Mouse (Mus musculus) MEL (cell line): ENCODE measurements around the gene Defb22. TPM values are rescaled to one million over a fixed set of nuclear protein-coding genes. Genes with fewer than 3 reads are reported as not detected.

ENCODE experiments used
- DNase-seq: peaks from one replicate; pipeline ENCODE4 v3.0.0; 2011; ENCODE audit warnings: low read depth, low spot score
- H3K27ac ChIP-seq: 2 replicates; pipeline ENCODE4 v1.5.1; 2012; ENCODE audit warnings: low read depth, mild to moderate bottlenecking, control low read depth, low read length, moderate library complexity; ENCODE audit not compliant: control insufficient read depth
- H3K27me3 ChIP-seq, 2 experiments: fragments of 150-350 bp in 1 of 2; sonication (generic) in 1 of 2; 2 replicates each; pipeline ENCODE4 v1.6.1; 2012; ENCODE audit warnings: low read length in 2 of 2, mild to moderate bottlenecking in 2 of 2, improper control_type of control experiment in 1 of 2, moderate library complexity in 1 of 2; ENCODE audit not compliant: insufficient read depth in 2 of 2, control insufficient read depth in 1 of 2
- H3K36me3 ChIP-seq, 2 experiments: 2 replicates each; pipeline ENCODE4 v1.6.1; 2012 to 2014; ENCODE audit warnings: low read length in 2 of 2, improper control_type of control experiment in 1 of 2, inconsistent platforms in 1 of 2, mild to moderate bottlenecking in 1 of 2; ENCODE audit not compliant: insufficient read depth in 2 of 2, control insufficient read depth in 1 of 2
- H3K4me1 ChIP-seq, 2 experiments: fragments of 150-350 bp in 1 of 2; sonication (generic) in 1 of 2; 2 replicates each; pipeline ENCODE4 v1.6.1; 2012; ENCODE audit warnings: low read length in 2 of 2, improper control_type of control experiment in 1 of 2, mild to moderate bottlenecking in 1 of 2; ENCODE audit not compliant: insufficient read depth in 2 of 2, control insufficient read depth in 1 of 2
- H3K4me3 ChIP-seq, 2 experiments: fragments of 150-350 bp in 1 of 2; sonication (generic) in 1 of 2; 2 replicates each; pipeline ENCODE4 v1.5.1; 2012; ENCODE audit warnings: low read depth in 2 of 2, low read length in 2 of 2, mild to moderate bottlenecking in 2 of 2, moderate library complexity in 2 of 2, control low read depth in 1 of 2, improper control_type of control experiment in 1 of 2; ENCODE audit not compliant: control insufficient read depth in 1 of 2, insufficient read depth in 1 of 2
- H3K79me2 ChIP-seq: 2 replicates; pipeline ENCODE4 v1.6.1; 2012; ENCODE audit warnings: mild to moderate bottlenecking, low read length, moderate library complexity; ENCODE audit not compliant: control insufficient read depth, poor library complexity, insufficient read depth
- H3K9ac ChIP-seq: 2 replicates; pipeline ENCODE4 v1.6.1; 2012; ENCODE audit warnings: low read depth, mild to moderate bottlenecking, control low read depth, low read length, moderate library complexity; ENCODE audit not compliant: control insufficient read depth, poor library complexity, severe bottlenecking
- H3K9me3 ChIP-seq: fragments of 150-350 bp; sonication (generic); replicated peaks from 2 replicates; pipeline ENCODE4 v1.6.1; 2012; ENCODE audit warnings: mild to moderate bottlenecking, low read length, improper control_type of control experiment, moderate library complexity; ENCODE audit not compliant: insufficient read depth
- BHLHE40 ChIP-seq: IDR thresholded peaks from 2 replicates; pipeline ENCODE4 v1.6.1; 2012; ENCODE audit warnings: low read depth, mild to moderate bottlenecking, inconsistent platforms, low read length, improper control_type of control experiment, borderline replicate concordance
- CHD2 ChIP-seq: IDR thresholded peaks from 2 replicates; pipeline ENCODE4 v1.6.1; 2011; ENCODE audit warnings: low read length, improper control_type of control experiment
- CTCF ChIP-seq, 3 experiments: IDR thresholded peaks in 2 of 3; conservative IDR thresholded peaks in 1 of 3; 2 replicates each; pipeline ENCODE4 v1.5.1; 2011 to 2012; ENCODE audit warnings: low read length in 3 of 3, low read depth in 2 of 3, mild to moderate bottlenecking in 2 of 3, improper control_type of control experiment in 1 of 3, inconsistent platforms in 1 of 3, mixed read lengths in 1 of 3, moderate library complexity in 1 of 3; ENCODE audit not compliant: control insufficient read depth in 1 of 3, insufficient read depth in 1 of 3, poor library complexity in 1 of 3, severe bottlenecking in 1 of 3
- E2F4 ChIP-seq: IDR thresholded peaks from 2 replicates; pipeline ENCODE4 v1.6.1; 2011; ENCODE audit warnings: low read depth, low read length, improper control_type of control experiment, borderline replicate concordance
- ELF1 ChIP-seq: IDR thresholded peaks from 2 replicates; pipeline ENCODE4 v1.6.1; 2014; ENCODE audit warnings: low read depth, mild to moderate bottlenecking, inconsistent platforms, low read length, improper control_type of control experiment, moderate library complexity
- GABPA ChIP-seq: IDR thresholded peaks from 2 replicates; pipeline ENCODE4 v1.6.1; 2012; ENCODE audit warnings: low read depth, mild to moderate bottlenecking, inconsistent platforms, low read length, improper control_type of control experiment, moderate library complexity
- GATA1 ChIP-seq: IDR thresholded peaks from 2 replicates; pipeline ENCODE4 v1.6.1; 2011; ENCODE audit warnings: low read depth, low read length, improper control_type of control experiment
- HCFC1 ChIP-seq: IDR thresholded peaks from 2 replicates; pipeline ENCODE4 v1.6.1; 2012; ENCODE audit warnings: low read depth, mild to moderate bottlenecking, inconsistent platforms, low read length, improper control_type of control experiment, moderate library complexity
- MAFK ChIP-seq: IDR thresholded peaks from 2 replicates; pipeline ENCODE4 v1.6.1; 2011; ENCODE audit warnings: low read depth, mild to moderate bottlenecking, low read length, improper control_type of control experiment, borderline replicate concordance
- MXI1 ChIP-seq: IDR thresholded peaks from 2 replicates; pipeline ENCODE4 v1.6.1; 2011; ENCODE audit warnings: mild to moderate bottlenecking, low read depth, low read length, improper control_type of control experiment
- MYB ChIP-seq: IDR thresholded peaks from 2 replicates; pipeline ENCODE4 v1.6.1; 2011; ENCODE audit warnings: mild to moderate bottlenecking, low read depth, low read length, improper control_type of control experiment
- MYC ChIP-seq: IDR thresholded peaks from 2 replicates; pipeline ENCODE4 v1.6.1; 2011; ENCODE audit warnings: low read depth, mild to moderate bottlenecking, low read length, improper control_type of control experiment, moderate library complexity
- NELFE ChIP-seq: IDR thresholded peaks from 2 replicates; pipeline ENCODE4 v1.6.1; 2011; ENCODE audit warnings: low read depth, low read length, improper control_type of control experiment
- RAD21 ChIP-seq: IDR thresholded peaks from 2 replicates; pipeline ENCODE4 v1.6.1; 2011; ENCODE audit warnings: mild to moderate bottlenecking, low read depth, low read length, improper control_type of control experiment
- SIN3A ChIP-seq: IDR thresholded peaks from 2 replicates; pipeline ENCODE4 v1.6.1; 2012; ENCODE audit warnings: low read length, improper control_type of control experiment, inconsistent platforms
- SMC3 ChIP-seq: IDR thresholded peaks from 2 replicates; pipeline ENCODE4 v1.6.1; 2011; ENCODE audit warnings: low read depth, low read length, improper control_type of control experiment
- UBTF ChIP-seq: IDR thresholded peaks from 2 replicates; pipeline ENCODE4 v1.6.1; 2012; ENCODE audit warnings: low read depth, mild to moderate bottlenecking, inconsistent platforms, low read length, improper control_type of control experiment, moderate library complexity, borderline replicate concordance; ENCODE audit not compliant: insufficient read depth
- ZC3H11A ChIP-seq: IDR thresholded peaks from 2 replicates; pipeline ENCODE4 v1.6.1; 2012; ENCODE audit warnings: low read depth, mild to moderate bottlenecking, inconsistent platforms, low read length, improper control_type of control experiment
- ZKSCAN1 ChIP-seq: IDR thresholded peaks from 2 replicates; pipeline ENCODE4 v1.6.1; 2012; ENCODE audit warnings: low read depth, mild to moderate bottlenecking, inconsistent platforms, low read length, improper control_type of control experiment, moderate library complexity
- ZNF384 ChIP-seq: IDR thresholded peaks from 2 replicates; pipeline ENCODE4 v1.6.1; 2012; ENCODE audit warnings: low read depth, mild to moderate bottlenecking, inconsistent platforms, low read length, improper control_type of control experiment
- polyA plus RNA-seq, 2 experiments: library from polyadenylated mRNA; stranded (reverse) in 1 of 2; unstranded in 1 of 2; fragments of >175 nt in 1 of 2; fragments of >200 nt in 1 of 2; gene quantifications; 2 replicates each; pipeline versions ENCODE4 v1.2.1 to v1.2.4; 2012; ENCODE audit warnings: low replicate concordance in 2 of 2, low read depth in 1 of 2; ENCODE audit not compliant: insufficient read length in 2 of 2, insufficient read depth in 1 of 2, missing spikeins in 1 of 2
- total RNA-seq: library from RNA; depleted of rRNA; stranded (reverse); fragments of 300-350 nt; gene quantifications from 2 replicates; pipeline ENCODE4 v1.2.3, GENCODE M21; 2012

Defb22 gene
- total and polyA plus RNA-seq, 3 experiments = not detected

DNA sequence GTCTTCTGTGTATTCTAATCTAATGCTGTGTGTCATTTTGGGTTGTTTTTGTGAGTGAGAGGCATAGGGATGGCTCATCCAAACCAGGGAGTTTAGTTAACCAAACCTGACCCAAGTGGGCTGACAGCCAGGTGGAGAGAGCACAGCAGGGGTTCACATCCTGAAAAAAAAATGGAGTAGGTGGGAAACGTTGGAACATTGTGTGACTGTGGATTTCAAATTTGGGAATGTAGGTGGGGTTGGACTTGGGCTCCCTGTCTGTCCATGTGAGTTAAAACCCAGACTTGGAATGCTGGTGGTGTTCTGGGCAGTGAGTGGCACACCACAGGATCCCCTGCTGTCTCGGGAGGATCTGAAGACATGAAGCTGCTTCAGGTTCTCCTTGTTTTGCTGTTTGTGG lies 13.2 kb downstream of the Defb22 start, which contains the start of gene Defb20:
Defb20 (plus strand) TSS at position 301 of the 400 bp plus-strand sequence.
- TF ChIP-seq GABPA = no peak
- TF ChIP-seq MYC = no peak
- no peak for TF ChIP-seq MYB
- TF ChIP-seq CHD2 = no peak
- TF ChIP-seq ZKSCAN1 = no peak
- TF ChIP-seq ELF1 = no peak
- TF ChIP-seq UBTF = no peak
- no peak for TF ChIP-seq E2F4
- no peak for TF ChIP-seq GATA1
- no peak for TF ChIP-seq MAFK
- TF ChIP-seq ZC3H11A = no peak
- Histone ChIP-seq H3K4me1 (no peaks in the 10 kb centered on the region), H3K9ac (no peak within 1 kb of the TSS), H3K9me3 (no peaks in the 10 kb centered on the region), H3K27me3 (peaks cover 4 to 11% of the 10 kb centered on the region in 2 experiments), H3K79me2 (no peaks in the 10 kb centered on the region), H3K27ac (no peak within 1 kb of the TSS), H3K36me3 (no peaks in the 10 kb centered on the region), H3K4me3 (no peak within 1 kb of the TSS)
- no peak for DNase-seq

DNA sequence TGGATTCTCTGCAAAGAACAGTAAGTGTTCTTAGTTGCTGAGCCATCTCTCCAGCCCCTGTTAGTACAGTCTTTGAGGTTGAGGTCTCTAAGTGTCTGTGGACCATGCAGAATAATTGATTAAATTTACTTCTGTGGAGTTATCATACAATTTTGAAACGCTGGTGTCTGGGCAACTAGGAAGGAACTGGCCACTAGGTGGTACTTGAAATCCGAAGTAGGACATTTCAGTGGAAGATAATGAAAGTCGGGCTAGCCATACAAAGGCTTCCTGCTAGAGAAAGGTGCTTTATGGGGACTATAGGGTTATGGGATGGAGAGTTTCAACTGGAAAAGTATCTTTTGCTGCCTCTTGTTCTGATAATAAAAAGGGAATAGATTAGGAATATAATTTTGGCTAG lies 17.5 kb downstream of the Defb22 start:
- peak; percentile 20 for DNase-seq
- no peaks in the 10 kb centered on the region for H3K36me3 ChIP-seq
- no peak overlapping the region for H3K9ac ChIP-seq
- no peaks in the 10 kb centered on the region for H3K4me1 ChIP-seq
- TF ChIP-seq RAD21 = peak; percentile 36
- no peak for TF ChIP-seq BHLHE40
- no peak for TF ChIP-seq E2F4
- TF ChIP-seq NELFE = no peak
- TF ChIP-seq ZNF384 = no peak
- no peak for TF ChIP-seq CHD2
- peak in 2 of 3 experiments; percentile 10 to 50; a peak in 3 of 6 replicates for TF ChIP-seq CTCF (IDR thresholded peaks at IDR 0.05 in 2 of 3, conservative IDR thresholded peaks at IDR 0.05 in 1 of 3; ENCODE audit: control insufficient read depth in 1 of 3, insufficient read depth in 1 of 3, low read depth in 2 of 3, low read length in 3 of 3, poor library complexity in 1 of 3, severe bottlenecking in 1 of 3)
- TF ChIP-seq SIN3A = no peak
- TF ChIP-seq MXI1 = no peak
- peak; percentile 41 for TF ChIP-seq SMC3
- TF ChIP-seq HCFC1 = no peak
- no peaks in the 10 kb centered on the region for H3K79me2 ChIP-seq
- H3K4me3 ChIP-seq = no peak overlapping the region
- H3K27ac ChIP-seq = no peak overlapping the region
- H3K27me3 ChIP-seq = peaks cover 4 to 11% of the 10 kb centered on the region in 2 experiments
- H3K9me3 ChIP-seq = no peaks in the 10 kb centered on the region
